Mouse (Mus musculus): ENCODE measurements around the gene Olfr427. TPM values are rescaled to one million over a fixed set of nuclear protein-coding genes. Genes with fewer than 3 reads are reported as not detected.
"Not testable (repeated sequence)": the region's sequence is repeated elsewhere in the genome, so short reads cannot be mapped to it uniquely, and the experiment has no call there.

Gene Olfr427
- total RNA-seq (2014; fragmentation: Nextera tagmentation) (not detected in 2 replicates), total RNA-seq (2017) (0.11 and 0.35 TPM in 2 replicates), polyA plus RNA-seq (2012) (not detected in 2 replicates)

GRCm38 (mm10) chr1:174096591-174096990, at the start of gene Olfr427:
Olfr427 (plus strand) TSS chr1:174096891.
- Histone ChIP-seq H3K4me1 (ENCODE audit: insufficient read depth, low read depth, low read length) (no peaks in the 10 kb centered on the region), H3K27me3 (ENCODE audit: insufficient read depth, low read length) (no peaks in the 10 kb centered on the region), H3K4me3 (ENCODE audit: low read depth, low read length) (no peak within 1 kb of the TSS), H3K36me3 (replicated peaks) (no peaks in the 10 kb centered on the region), H3K9me3 (replicated peaks) (0 out of 2 replicates have a peak, but pooled peaks cover under 1% of the 10 kb centered on the region)
- no peak for ATAC-seq (ENCODE audit: extremely low read depth, insufficient number of reproducible peaks, low FRiP score, poor library complexity, severe bottlenecking)
- no peak for TF ChIP-seq GATA2 (IDR thresholded peaks at IDR 0.05; ENCODE audit: borderline replicate concordance, low read depth, low read length)
- TF ChIP-seq POLR2AphosphoS5 (IDR thresholded peaks at IDR 0.05; ENCODE audit: insufficient replicate concordance, low read depth, low read length) = no peak
- no peak for TF ChIP-seq CTCF (IDR thresholded peaks at IDR 0.05; ENCODE audit: low read depth, low read length)
- TF ChIP-seq GATA1 (IDR thresholded peaks at IDR 0.05; ENCODE audit: borderline replicate concordance, low read length) = no peak
- TF ChIP-seq TAL1 (conservative IDR thresholded peaks at IDR 0.05; ENCODE audit: low read depth, low read length) = no peak
- no peak for DNase-seq (ENCODE audit: low spot score)

- not testable (repeated sequence) for DNase-seq (ENCODE audit: low spot score); H3K4me3 ChIP-seq (ENCODE audit: low read depth, low read length); H3K36me3 ChIP-seq (replicated peaks); H3K4me1 ChIP-seq (ENCODE audit: insufficient read depth, low read depth, low read length); H3K27me3 ChIP-seq (ENCODE audit: insufficient read depth, low read length); H3K9me3 ChIP-seq (replicated peaks); ATAC-seq (ENCODE audit: extremely low read depth, insufficient number of reproducible peaks, low FRiP score, poor library complexity, severe bottlenecking)
Measured at GRCm38 (mm10) chr1:174048227-174048626, 48.5 kb upstream of the Olfr427 start.

GRCm38 (mm10) chr1:174048893-174049292, 47.8 kb upstream of the Olfr427 start, which contains the start of gene Olfr432:
Olfr432 (plus strand) TSS chr1:174049205.
- Histone ChIP-seq H3K9me3 (replicated peaks) (peaks cover 6% of the 10 kb centered on the region), H3K27me3 (ENCODE audit: insufficient read depth, low read length) (no peaks in the 10 kb centered on the region), H3K4me1 (ENCODE audit: insufficient read depth, low read depth, low read length) (no peaks in the 10 kb centered on the region), H3K4me3 (ENCODE audit: low read depth, low read length) (no peak within 1 kb of the TSS), H3K36me3 (replicated peaks) (no peaks in the 10 kb centered on the region)
- no peak for TF ChIP-seq CTCF (IDR thresholded peaks at IDR 0.05; ENCODE audit: low read depth, low read length)
- no peak for TF ChIP-seq TAL1 (conservative IDR thresholded peaks at IDR 0.05; ENCODE audit: low read depth, low read length)
- no peak for TF ChIP-seq GATA2 (IDR thresholded peaks at IDR 0.05; ENCODE audit: borderline replicate concordance, low read depth, low read length)
- no peak for TF ChIP-seq GATA1 (IDR thresholded peaks at IDR 0.05; ENCODE audit: borderline replicate concordance, low read length)
- TF ChIP-seq POLR2AphosphoS5 (IDR thresholded peaks at IDR 0.05; ENCODE audit: insufficient replicate concordance, low read depth, low read length) = no peak
- ATAC-seq (ENCODE audit: extremely low read depth, insufficient number of reproducible peaks, low FRiP score, poor library complexity, severe bottlenecking) (no peak), DNase-seq (ENCODE audit: low spot score) (no peak)

GRCm38 (mm10) chr1:174049357-174049756, 47.3 kb upstream of the Olfr427 start:
- not testable (repeated sequence) for H3K36me3 ChIP-seq (replicated peaks); H3K27me3 ChIP-seq (ENCODE audit: insufficient read depth, low read length); DNase-seq (ENCODE audit: low spot score); H3K4me1 ChIP-seq (ENCODE audit: insufficient read depth, low read depth, low read length); ATAC-seq (ENCODE audit: extremely low read depth, insufficient number of reproducible peaks, low FRiP score, poor library complexity, severe bottlenecking); H3K4me3 ChIP-seq (ENCODE audit: low read depth, low read length); H3K9me3 ChIP-seq (replicated peaks)

- Histone ChIP-seq H3K36me3 (replicated peaks) (no peaks in the 10 kb centered on the region), H3K27me3 (ENCODE audit: insufficient read depth, low read length) (no peaks in the 10 kb centered on the region), H3K4me1 (ENCODE audit: insufficient read depth, low read depth, low read length) (no peaks in the 10 kb centered on the region), H3K4me3 (ENCODE audit: low read depth, low read length) (no peak overlapping the region), H3K9me3 (replicated peaks) (peaks cover 6% of the 10 kb centered on the region)
- no peak for DNase-seq (ENCODE audit: low spot score)
- TF ChIP-seq TAL1 (conservative IDR thresholded peaks at IDR 0.05; ENCODE audit: low read depth, low read length) (no peak), GATA2 (IDR thresholded peaks at IDR 0.05; ENCODE audit: borderline replicate concordance, low read depth, low read length) (no peak), GATA1 (IDR thresholded peaks at IDR 0.05; ENCODE audit: borderline replicate concordance, low read length) (no peak), POLR2AphosphoS5 (IDR thresholded peaks at IDR 0.05; ENCODE audit: insufficient replicate concordance, low read depth, low read length) (no peak), CTCF (IDR thresholded peaks at IDR 0.05; ENCODE audit: low read depth, low read length) (no peak)
- no peak for ATAC-seq (ENCODE audit: extremely low read depth, insufficient number of reproducible peaks, low FRiP score, poor library complexity, severe bottlenecking)
Measured at GRCm38 (mm10) chr1:174050532-174050931, 46.2 kb upstream of the Olfr427 start.

GRCm38 (mm10) chr1:174051515-174051914, 45.2 kb upstream of the Olfr427 start:
- Histone ChIP-seq H3K4me1 (ENCODE audit: insufficient read depth, low read depth, low read length) (no peaks in the 10 kb centered on the region), H3K9me3 (replicated peaks) (peaks cover 6% of the 10 kb centered on the region), H3K36me3 (replicated peaks) (no peaks in the 10 kb centered on the region), H3K4me3 (ENCODE audit: low read depth, low read length) (no peak overlapping the region), H3K27me3 (ENCODE audit: insufficient read depth, low read length) (no peaks in the 10 kb centered on the region)
- TF ChIP-seq CTCF (IDR thresholded peaks at IDR 0.05; ENCODE audit: low read depth, low read length) (no peak), GATA1 (IDR thresholded peaks at IDR 0.05; ENCODE audit: borderline replicate concordance, low read length) (no peak), GATA2 (IDR thresholded peaks at IDR 0.05; ENCODE audit: borderline replicate concordance, low read depth, low read length) (no peak), POLR2AphosphoS5 (IDR thresholded peaks at IDR 0.05; ENCODE audit: insufficient replicate concordance, low read depth, low read length) (no peak), TAL1 (conservative IDR thresholded peaks at IDR 0.05; ENCODE audit: low read depth, low read length) (no peak)
- ATAC-seq (ENCODE audit: extremely low read depth, insufficient number of reproducible peaks, low FRiP score, poor library complexity, severe bottlenecking) = no peak
- no peak for DNase-seq (ENCODE audit: low spot score)

- H3K27me3 ChIP-seq (ENCODE audit: insufficient read depth, low read length) = no peaks in the 10 kb centered on the region
- no peak for TF ChIP-seq GATA2 (IDR thresholded peaks at IDR 0.05; ENCODE audit: borderline replicate concordance, low read depth, low read length)
- TF ChIP-seq GATA1 (IDR thresholded peaks at IDR 0.05; ENCODE audit: borderline replicate concordance, low read length) = no peak
- TF ChIP-seq POLR2AphosphoS5 (IDR thresholded peaks at IDR 0.05; ENCODE audit: insufficient replicate concordance, low read depth, low read length) = no peak
- TF ChIP-seq CTCF (IDR thresholded peaks at IDR 0.05; ENCODE audit: low read depth, low read length) = no peak
- no peak for TF ChIP-seq TAL1 (conservative IDR thresholded peaks at IDR 0.05; ENCODE audit: low read depth, low read length)
- DNase-seq (ENCODE audit: low spot score) (no peak), ATAC-seq (ENCODE audit: extremely low read depth, insufficient number of reproducible peaks, low FRiP score, poor library complexity, severe bottlenecking) (no peak)
- H3K4me3 ChIP-seq (ENCODE audit: low read depth, low read length) = no peak overlapping the region
- no peaks in the 10 kb centered on the region for H3K4me1 ChIP-seq (ENCODE audit: insufficient read depth, low read depth, low read length)
- peaks cover 6% of the 10 kb centered on the region for H3K9me3 ChIP-seq (replicated peaks)
- no peaks in the 10 kb centered on the region for H3K36me3 ChIP-seq (replicated peaks)
Measured at GRCm38 (mm10) chr1:174051931-174052536, 44.7 kb upstream of the Olfr427 start.

All from G1E (cell line).